34 mouse cellular contexts compared by ENCODE assay signal in the genomic region with DNA sequence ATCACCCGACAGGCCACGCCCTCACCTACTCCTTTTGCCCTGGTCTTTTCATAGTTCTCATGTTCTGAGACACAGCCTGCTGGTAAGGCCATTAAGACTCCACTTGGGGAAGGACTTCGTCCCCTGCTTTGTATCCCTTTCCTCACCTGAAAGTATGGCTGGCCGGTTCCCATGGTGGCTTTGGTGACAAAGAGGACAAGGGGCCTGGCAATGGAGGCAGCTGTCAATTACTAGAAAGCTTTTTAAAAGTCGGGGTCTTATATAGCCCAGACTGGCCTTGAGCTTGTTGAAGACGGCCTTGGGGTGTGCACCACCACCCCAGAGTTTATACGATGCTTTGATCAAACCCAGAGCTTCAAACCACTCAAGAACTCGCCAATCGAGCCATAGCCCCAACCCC.
"Had no signal": no experiment of that assay in that cellular context is flagged by ENCODE, and none has a peak within 500 bp of the region (broad histone marks: within the 10 kb centered on the region; RNA-seq: fewer than 3 reads in every experiment).

No protein-coding gene starts in this region.

- H3K4me3 ChIP-seq: heart, embryonic 10.5 days; heart, embryonic 12.5 days; heart, embryonic 13.5 days; heart, embryonic 15.5 days; hindbrain, embryonic 10.5 days; hindbrain, embryonic 12.5 days; hindbrain, embryonic 13.5 days; hindbrain, embryonic 15.5 days; intestine, embryonic 15.5 days; kidney, embryonic 15.5 days; layer of hippocampus, adult 2 months had no signal

- H3K4me2 ChIP-seq: heart, embryonic 11.5 days; heart, embryonic 12.5 days; heart, embryonic 13.5 days; heart, embryonic 15.5 days; hindbrain, embryonic 12.5 days; hindbrain, embryonic 13.5 days; hindbrain, embryonic 14.5 days; hindbrain, embryonic 15.5 days; intestine, embryonic 15.5 days; kidney, embryonic 15.5 days had no signal

- ATAC-seq: hindbrain, postnatal 0 days; inflammation-experienced regulatory T-cells, adult 6 months; intestine, embryonic 15.5 days; intestine, embryonic 16.5 days; intestine, postnatal 0 days had no signal

- H3K4me1 ChIP-seq: heart, embryonic 12.5 days had no signal

- DNase-seq: heart, postnatal 10 days; heart, postnatal 14 days; heart, postnatal 36 days; heart, postnatal 4 days; kidney, adult 11 months; kidney, adult 18-20 months; kidney, adult 2 months; kidney, adult 8-10 months; kidney, adult 9 months; kidney, postnatal 10 days; kidney, postnatal 14 days; kidney, postnatal 25 days; kidney, postnatal 36 days; kidney, postnatal 4 days; layer of hippocampus, adult 9-11 months; layer of hippocampus, postnatal 36 days had no signal

- H3K36me3 ChIP-seq: heart, embryonic 10.5 days; heart, embryonic 15.5 days; hindbrain, embryonic 10.5 days; hindbrain, embryonic 12.5 days; hindbrain, embryonic 13.5 days; hindbrain, embryonic 15.5 days; intestine, embryonic 15.5 days had no signal

- H3K27ac ChIP-seq: heart, embryonic 10.5 days; heart, embryonic 13.5 days; heart, embryonic 15.5 days; hindbrain, embryonic 12.5 days; hindbrain, embryonic 13.5 days; hindbrain, embryonic 14.5 days; intestine, embryonic 15.5 days; kidney, embryonic 15.5 days; kidney, postnatal 0 days; layer of hippocampus, adult 2 months had no signal

- H3K27me3 ChIP-seq: heart, embryonic 15.5 days; hindbrain, embryonic 12.5 days; hindbrain, embryonic 15.5 days; intestine, embryonic 15.5 days; kidney, embryonic 15.5 days had no signal

- H3K9me3 ChIP-seq: heart, embryonic 10.5 days; heart, embryonic 15.5 days; hindbrain, embryonic 10.5 days; hindbrain, embryonic 12.5 days; hindbrain, embryonic 15.5 days; intestine, embryonic 15.5 days; kidney, embryonic 15.5 days had no signal

- H3K9ac ChIP-seq: heart, embryonic 12.5 days; heart, embryonic 13.5 days; heart, embryonic 15.5 days; hindbrain, embryonic 12.5 days; hindbrain, embryonic 13.5 days; hindbrain, embryonic 14.5 days; hindbrain, embryonic 15.5 days; intestine, embryonic 15.5 days; kidney, embryonic 15.5 days had no signal
